Mouse (Mus musculus) olfactory bulb, adult 2 months (tissue): ENCODE results near the gene Gm28539. TPM values are rescaled to one million over a fixed set of nuclear protein-coding genes. Genes with fewer than 3 reads are reported as not detected.
A peak's percentile ranks its signal among the peaks of the same experiment; 100 is the strongest.
"Not testable (repeated sequence)": the region's sequence is repeated elsewhere in the genome, so short reads cannot be mapped to it uniquely, and the experiment has no call there.

ENCODE experiments used
- H3K27ac ChIP-seq: fragments of 200-500 bp; 2 replicates; pipeline ENCODE4 v1.5.1; 2012; ENCODE audit warnings: low read depth, low read length; ENCODE audit not compliant: insufficient read depth
- H3K4me1 ChIP-seq: fragments of 200-500 bp; 2 replicates; pipeline ENCODE4 v1.6.1; 2012; ENCODE audit warnings: low read length; ENCODE audit not compliant: control insufficient read depth, insufficient read depth
- H3K4me3 ChIP-seq: fragments of 200-500 bp; 2 replicates; pipeline ENCODE4 v1.5.1; 2012; ENCODE audit warnings: mild to moderate bottlenecking, low read depth, low read length, moderate library complexity; ENCODE audit not compliant: insufficient read depth
- CTCF ChIP-seq: fragments of 200-500 bp; IDR thresholded peaks from 2 replicates; pipeline ENCODE4 v1.5.1; 2012; ENCODE audit warnings: low read depth, mild to moderate bottlenecking, low read length, moderate library complexity; ENCODE audit not compliant: insufficient read depth
- POLR2A ChIP-seq: fragments of 200-500 bp; IDR thresholded peaks from 2 replicates; pipeline ENCODE4 v1.6.1; 2012; ENCODE audit warnings: mild to moderate bottlenecking, low read depth, low read length, moderate library complexity; ENCODE audit not compliant: insufficient read depth
- WGBS: fragments of 180-500 bp; shearing (Covaris S2); methylation state at CpG from one replicate; pipeline ENCODE4 v1.1.7; 2018; 5-methylcytosine and 5-hydroxymethylcytosine counted together
- polyA plus RNA-seq: library from polyadenylated mRNA; stranded (reverse); fragments of >200 nt; gene quantifications from 2 replicates; pipeline ENCODE4 v1.2.4, GENCODE M21; 2012; ENCODE audit warnings: low replicate concordance; ENCODE audit not compliant: missing spikeins, insufficient read depth, insufficient read length

The Gm28539 gene
- polyA plus RNA-seq, 1 experiment, result not detected

DNA sequence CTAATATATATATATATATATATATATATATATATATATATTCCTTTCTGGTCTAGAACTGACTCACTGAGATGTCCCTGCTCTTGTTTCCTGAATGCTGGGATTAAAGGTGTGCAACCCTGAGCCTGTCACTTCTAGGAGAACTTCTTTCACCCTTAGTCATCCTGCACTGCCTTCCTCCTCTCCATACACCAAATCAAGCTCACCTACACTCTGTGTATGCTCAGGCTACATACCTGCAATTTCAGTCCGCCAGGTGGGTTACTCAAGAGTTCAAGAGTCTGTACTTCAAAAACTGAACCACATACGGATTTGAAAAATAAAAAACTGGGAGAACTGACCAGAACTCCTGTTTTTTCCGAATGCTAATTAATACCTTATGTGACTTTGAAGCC lies 314 bp upstream of the Gm28539 start:
- Histone ChIP-seq H3K4me1 (no peaks in the 10 kb centered on the region), H3K4me3 (peak overlapping the region; percentile 61), H3K27ac (no peak overlapping the region)
- TF ChIP-seq POLR2A (no peak), CTCF (no peak)
- 27% methylated on average over 3 of the region's 3 CpGs for WGBS

- Histone ChIP-seq H3K4me3 (no peak overlapping the region), H3K4me1 (no peaks in the 10 kb centered on the region), H3K27ac (no peak overlapping the region)
- TF ChIP-seq POLR2A (no peak), CTCF (no peak)
- WGBS, result 80% methylated on average over 4 of the region's 4 CpGs
Measured at GRCm38 (mm10) chr16:18838346-18838745, 2.0 kb downstream of the Gm28539 start.

DNA sequence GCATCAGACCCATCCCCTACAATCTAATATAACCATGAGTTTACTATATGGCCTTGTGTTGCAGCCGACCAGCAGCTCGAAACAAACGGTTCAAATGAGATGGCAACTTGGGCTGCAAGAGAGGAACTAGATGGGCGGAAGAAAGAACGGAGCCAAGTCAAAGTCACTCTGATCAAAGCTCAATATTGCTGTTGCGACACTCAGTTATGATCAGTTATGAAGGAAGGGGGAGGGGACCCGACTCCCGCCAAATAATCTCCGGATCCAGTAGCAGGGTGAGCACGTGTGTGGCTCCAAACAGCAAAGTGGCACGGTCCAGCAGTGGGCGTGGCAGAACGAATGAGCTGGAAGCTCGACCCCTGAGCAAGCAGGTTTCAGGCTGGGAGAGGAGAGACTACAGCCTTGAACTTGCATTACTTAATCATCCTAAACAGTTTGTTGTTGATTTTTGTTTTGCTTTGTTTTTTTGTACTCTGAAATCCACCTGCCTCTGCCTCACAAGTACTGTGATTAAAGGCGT lies 10.0 kb downstream of the Gm28539 start:
- WGBS, result 89% methylated on average over 15 of the region's 15 CpGs
- H3K27ac ChIP-seq, result no peak overlapping the region
- no peaks in the 10 kb centered on the region for H3K4me1 ChIP-seq
- no peak overlapping the region for H3K4me3 ChIP-seq
- TF ChIP-seq CTCF (no peak), POLR2A (no peak)

GRCm38 (mm10) chr16:18849521-18850190 lies 13.3 kb downstream of the Gm28539 start:
- H3K4me3 ChIP-seq, H3K27ac ChIP-seq, H3K4me1 ChIP-seq: not testable (repeated sequence)
- WGBS, result 88% methylated on average over 17 of the region's 17 CpGs

GRCm38 (mm10) chr16:18858551-18858950 lies 22.2 kb downstream of the Gm28539 start:
- TF ChIP-seq POLR2A (no peak), CTCF (no peak)
- no peaks in the 10 kb centered on the region for H3K4me1 ChIP-seq
- no peak overlapping the region for H3K27ac ChIP-seq
- no peak overlapping the region for H3K4me3 ChIP-seq

GRCm38 (mm10) chr16:18860186-18860585 lies 23.8 kb downstream of the Gm28539 start:
- 40% methylated on average over 1 of the region's 1 CpGs for WGBS
- TF ChIP-seq POLR2A, result no peak
- TF ChIP-seq CTCF, result no peak
- no peak overlapping the region for H3K4me3 ChIP-seq
- H3K4me1 ChIP-seq, result no peaks in the 10 kb centered on the region
- no peak overlapping the region for H3K27ac ChIP-seq

- H3K4me1 ChIP-seq, H3K4me3 ChIP-seq, H3K27ac ChIP-seq: not testable (repeated sequence)
- WGBS, result 93% methylated on average over 1 of the region's 1 CpGs
Measured at GRCm38 (mm10) chr16:18870495-18870894, 34.1 kb downstream of the Gm28539 start.

GRCm38 (mm10) chr16:18876091-18876441 lies 39.7 kb downstream of the Gm28539 start:
- Histone ChIP-seq H3K4me3 (peak overlapping the region; percentile 67), H3K4me1 (no peaks in the 10 kb centered on the region), H3K27ac (peak overlapping the region; percentile 57)
- under 1% methylated on average over 17 of the region's 17 CpGs for WGBS
- TF ChIP-seq POLR2A (no peak), CTCF (no peak)

GRCm38 (mm10) chr16:18876442-18877308 lies 40.3 kb downstream of the Gm28539 start, which contains the start of the genes Mrpl40 and Hira:
TSS of gene Mrpl40 (minus strand) at chr16:18876862.
TSS of gene Hira (plus strand) at chr16:18877037.
- TF ChIP-seq POLR2A (peak; percentile 78), CTCF (no peak)

More at GRCm38 (mm10) chr16:18876442-18877308, 40.3 kb downstream of the Gm28539 start, which contains the start of the genes Mrpl40 and Hira:
- under 1% methylated on average over 93 of the region's 93 CpGs for WGBS
- Histone ChIP-seq H3K27ac (peak within 1 kb of the TSS; percentile 76), H3K4me3 (peak within 1 kb of the TSS; percentile 67), H3K4me1 (no peaks in the 10 kb centered on the region)
